15 mouse cellular contexts compared by ENCODE assay signal in genomic region chr6:21795410-21795809, GRCm38 (mm10). TPM values are rescaled to one million over a fixed set of nuclear protein-coding genes. Genes with fewer than 3 reads are reported as not detected.
DNase-seq lines count a peak whose midpoint lies in the region; ATAC-seq lines count a peak whose summit lies in the region.
"Had no signal": no experiment of that assay in that cellular context is flagged by ENCODE, and none has a peak within 500 bp of the region (broad histone marks: within the 10 kb centered on the region; RNA-seq: fewer than 3 reads in every experiment).

No protein-coding gene starts in this region.

- H3K4me3 ChIP-seq in forebrain, embryonic 11.5 days (ENCODE audit: low read depth, low read length): no peak overlapping the region
- no peak overlapping the region for H3K4me3 ChIP-seq in forebrain, embryonic 16.5 days (replicated peaks; ENCODE audit: low read length)
- no peak overlapping the region for H3K4me3 ChIP-seq in hindbrain, embryonic 11.5 days (ENCODE audit: low read depth, low read length)
- H3K4me3 ChIP-seq in hindbrain, embryonic 16.5 days (ENCODE audit: low read length): no peak overlapping the region
- no peak overlapping the region for H3K4me3 ChIP-seq in midbrain, embryonic 12.5 days
- H3K4me3 ChIP-seq in midbrain, embryonic 10.5 days: no peak overlapping the region
- H3K4me3 ChIP-seq in limb, embryonic 10.5 days: no peak overlapping the region
- H3K4me3 ChIP-seq: heart, embryonic 13.5 days; hindbrain, embryonic 10.5 days; limb, embryonic 15.5 days; liver, embryonic 13.5 days; megakaryocyte, embryonic 14.5 days had no signal

- DNase-seq in forebrain, embryonic 11.5 days (ENCODE audit: low spot score): no peak
- DNase-seq in hindbrain, embryonic 11.5 days (ENCODE audit: low spot score): no peak
- DNase-seq in midbrain, embryonic 10.5 days (ENCODE audit: low spot score): no peak
- no peak for DNase-seq in limb, embryonic 10.5 days (ENCODE audit: low spot score)
- no peak for DNase-seq in gastrocnemius, adult 18-20 months (ENCODE audit: low spot score)

- H3K4me1 ChIP-seq in forebrain, embryonic 11.5 days (replicated peaks; ENCODE audit: control insufficient read depth, insufficient read depth, low read length): no peaks in the 10 kb centered on the region
- H3K4me1 ChIP-seq in forebrain, embryonic 16.5 days (replicated peaks; ENCODE audit: control insufficient read depth, insufficient read depth, low read length): no peaks in the 10 kb centered on the region
- H3K4me1 ChIP-seq in hindbrain, embryonic 11.5 days (replicated peaks; ENCODE audit: control insufficient read depth, insufficient read depth, low read length): no peaks in the 10 kb centered on the region
- no peaks in the 10 kb centered on the region for H3K4me1 ChIP-seq in hindbrain, embryonic 16.5 days (ENCODE audit: control insufficient read depth, insufficient read depth, low read depth, low read length)
- H3K4me1 ChIP-seq in midbrain, embryonic 12.5 days: no peaks in the 10 kb centered on the region
- no peaks in the 10 kb centered on the region for H3K4me1 ChIP-seq in midbrain, embryonic 10.5 days
- no peaks in the 10 kb centered on the region for H3K4me1 ChIP-seq in limb, embryonic 10.5 days
- H3K4me1 ChIP-seq: hindbrain, embryonic 10.5 days; limb, embryonic 15.5 days; megakaryocyte, embryonic 14.5 days had no signal

- H3K9me3 ChIP-seq in forebrain, embryonic 11.5 days (ENCODE audit: control insufficient read depth, low read length): no peaks in the 10 kb centered on the region
- H3K9me3 ChIP-seq in forebrain, embryonic 16.5 days (ENCODE audit: control insufficient read depth, low read length): no peaks in the 10 kb centered on the region
- H3K9me3 ChIP-seq in hindbrain, embryonic 11.5 days (ENCODE audit: control insufficient read depth, low read length): no peaks in the 10 kb centered on the region
- H3K9me3 ChIP-seq in hindbrain, embryonic 16.5 days (ENCODE audit: control insufficient read depth, low read length): no peaks in the 10 kb centered on the region
- H3K9me3 ChIP-seq in midbrain, embryonic 12.5 days: no peaks in the 10 kb centered on the region
- H3K9me3 ChIP-seq in midbrain, embryonic 10.5 days (replicated peaks): no peaks in the 10 kb centered on the region
- no peaks in the 10 kb centered on the region for H3K9me3 ChIP-seq in limb, embryonic 10.5 days (replicated peaks)
- H3K9me3 ChIP-seq: G1E; heart, embryonic 13.5 days; hindbrain, embryonic 10.5 days; limb, embryonic 15.5 days; liver, embryonic 13.5 days; megakaryocyte, embryonic 14.5 days had no signal

- no peak overlapping the region for H3K9ac ChIP-seq in forebrain, embryonic 11.5 days (ENCODE audit: low read length)
- no peak overlapping the region for H3K9ac ChIP-seq in forebrain, embryonic 16.5 days (replicated peaks; ENCODE audit: low read depth, low read length)
- no peak overlapping the region for H3K9ac ChIP-seq in hindbrain, embryonic 11.5 days (ENCODE audit: low read depth, low read length)
- H3K9ac ChIP-seq in hindbrain, embryonic 16.5 days (ENCODE audit: low read depth, low read length): no peak overlapping the region
- H3K9ac ChIP-seq in midbrain, embryonic 12.5 days (replicated peaks): no peak overlapping the region
- H3K9ac ChIP-seq: heart, embryonic 13.5 days; limb, embryonic 15.5 days; liver, embryonic 13.5 days had no signal

- ATAC-seq in forebrain, embryonic 11.5 days (replicated peaks; ENCODE audit: low FRiP score): 0 out of 2 replicates have a peak, but pooled peaks have one; percentile 37
- ATAC-seq in forebrain, embryonic 16.5 days: no peak
- ATAC-seq in hindbrain, embryonic 11.5 days (ENCODE audit: low FRiP score): peak; percentile 58; the same call in 1 of the 2 replicates
- ATAC-seq in hindbrain, embryonic 16.5 days: no peak
- ATAC-seq in midbrain, embryonic 12.5 days (ENCODE audit: low FRiP score, low read depth): peak; percentile 54; the same call in 1 of the 2 replicates

- no peak overlapping the region for H3K27ac ChIP-seq in forebrain, embryonic 11.5 days (ENCODE audit: low read depth, low read length)
- H3K27ac ChIP-seq in forebrain, embryonic 16.5 days (ENCODE audit: low read length): no peak overlapping the region
- H3K27ac ChIP-seq in hindbrain, embryonic 11.5 days (ENCODE audit: low read depth, low read length): no peak overlapping the region
- no peak overlapping the region for H3K27ac ChIP-seq in hindbrain, embryonic 16.5 days (ENCODE audit: low read depth, low read length)
- no peak overlapping the region for H3K27ac ChIP-seq in midbrain, embryonic 12.5 days (replicated peaks)
- no peak overlapping the region for H3K27ac ChIP-seq in midbrain, embryonic 10.5 days (replicated peaks)
- 0 out of 2 replicates have a peak overlapping the region, but pooled peaks have one; percentile 40 for H3K27ac ChIP-seq in limb, embryonic 10.5 days
- H3K27ac ChIP-seq: heart, embryonic 13.5 days; hindbrain, embryonic 10.5 days; kidney, postnatal 0 days; limb, embryonic 15.5 days; liver, embryonic 13.5 days had no signal

- 88% methylated on average over 5 of the region's 5 CpGs for WGBS in forebrain, embryonic 11.5 days
- WGBS in forebrain, embryonic 16.5 days: 86% methylated on average over 5 of the region's 5 CpGs
- WGBS in hindbrain, embryonic 11.5 days: 82% methylated on average over 5 of the region's 5 CpGs
- WGBS in hindbrain, embryonic 16.5 days: 84% methylated on average over 5 of the region's 5 CpGs
- 84% methylated on average over 5 of the region's 5 CpGs for WGBS in midbrain, embryonic 12.5 days
- 91% methylated on average over 5 of the region's 5 CpGs for WGBS in midbrain, embryonic 10.5 days
- 83% methylated on average over 5 of the region's 5 CpGs for WGBS in limb, embryonic 10.5 days

- H3K4me2 ChIP-seq in forebrain, embryonic 11.5 days (ENCODE audit: low read depth, low read length, severe bottlenecking): no peak overlapping the region
- H3K4me2 ChIP-seq in forebrain, embryonic 16.5 days (ENCODE audit: low read length): no peak overlapping the region
- no peak overlapping the region for H3K4me2 ChIP-seq in hindbrain, embryonic 11.5 days (replicated peaks; ENCODE audit: low read depth, low read length)
- H3K4me2 ChIP-seq in hindbrain, embryonic 16.5 days (ENCODE audit: low read length): no peak overlapping the region
- no peak overlapping the region for H3K4me2 ChIP-seq in midbrain, embryonic 12.5 days (replicated peaks)
- H3K4me2 ChIP-seq: heart, embryonic 13.5 days; limb, embryonic 15.5 days; liver, embryonic 13.5 days had no signal

- H3K36me3 ChIP-seq in forebrain, embryonic 11.5 days (ENCODE audit: control insufficient read depth, insufficient read depth, low read length): no peaks in the 10 kb centered on the region
- H3K36me3 ChIP-seq in forebrain, embryonic 16.5 days (ENCODE audit: control insufficient read depth, insufficient read depth): no peaks in the 10 kb centered on the region
- no peaks in the 10 kb centered on the region for H3K36me3 ChIP-seq in hindbrain, embryonic 11.5 days (ENCODE audit: control insufficient read depth, insufficient read depth, low read length)
- H3K36me3 ChIP-seq in hindbrain, embryonic 16.5 days (ENCODE audit: control insufficient read depth, insufficient read depth, low read length): no peaks in the 10 kb centered on the region
- H3K36me3 ChIP-seq in midbrain, embryonic 12.5 days: peaks cover 4% of the 10 kb centered on the region; the same call in 1 of the 2 replicates
- peaks cover 33% of the 10 kb centered on the region for H3K36me3 ChIP-seq in midbrain, embryonic 10.5 days
- H3K36me3 ChIP-seq in limb, embryonic 10.5 days: peaks cover 35% of the 10 kb centered on the region
- H3K36me3 ChIP-seq: G1E; liver, embryonic 13.5 days had no signal

- no peaks in the 10 kb centered on the region for H3K27me3 ChIP-seq in forebrain, embryonic 11.5 days (ENCODE audit: control insufficient read depth, insufficient read depth, low read length)
- H3K27me3 ChIP-seq in forebrain, embryonic 16.5 days (replicated peaks; ENCODE audit: control insufficient read depth, insufficient read depth, low read length): no peaks in the 10 kb centered on the region
- H3K27me3 ChIP-seq in hindbrain, embryonic 11.5 days (ENCODE audit: control insufficient read depth, insufficient read depth, low read length): no peaks in the 10 kb centered on the region
- no peaks in the 10 kb centered on the region for H3K27me3 ChIP-seq in hindbrain, embryonic 16.5 days (replicated peaks; ENCODE audit: control insufficient read depth, insufficient read depth, low read length)
- no peaks in the 10 kb centered on the region for H3K27me3 ChIP-seq in midbrain, embryonic 12.5 days
- H3K27me3 ChIP-seq in midbrain, embryonic 10.5 days (ENCODE audit: low read depth, poor library complexity, severe bottlenecking): no peaks in the 10 kb centered on the region
- no peaks in the 10 kb centered on the region for H3K27me3 ChIP-seq in limb, embryonic 10.5 days (ENCODE audit: low read depth, poor library complexity, severe bottlenecking)
- H3K27me3 ChIP-seq: heart, embryonic 13.5 days; limb, embryonic 15.5 days; liver, embryonic 13.5 days; megakaryocyte, embryonic 14.5 days had no signal

RNA-seq across cellular contexts. Expression of gene Tspan12, which starts 56.9 kb away (rescaled TPM):
- 62.5 and 63.5 TPM in 2 replicates for polyA plus RNA-seq in forebrain, embryonic 11.5 days (2014; fragmentation: Nextera tagmentation; extraction: Ambion mirVana)
- 51.7 and 63.0 TPM in 2 replicates for polyA plus RNA-seq in forebrain, embryonic 16.5 days (2015; fragmentation: Nextera tagmentation; extraction: Ambion mirVana)
- polyA plus RNA-seq in hindbrain, embryonic 11.5 days (2014; fragmentation: Nextera tagmentation; extraction: Ambion mirVana): 64.0 and 70.5 TPM in 2 replicates
- 72.0 and 76.6 TPM in 2 replicates for polyA plus RNA-seq in hindbrain, embryonic 16.5 days (2015; fragmentation: Nextera tagmentation; extraction: Ambion mirVana)
- polyA plus RNA-seq in midbrain, embryonic 12.5 days (2016; fragmentation: Nextera tagmentation; extraction: Ambion mirVana): 45.2 and 46.2 TPM in 2 replicates
- polyA plus RNA-seq in midbrain, embryonic 10.5 days (2016; fragmentation: Nextera tagmentation; extraction: Ambion mirVana): 54.6 and 54.8 TPM in 2 replicates
- 35.1 and 41.4 TPM in 2 replicates for polyA plus RNA-seq in limb, embryonic 10.5 days (2016; fragmentation: Nextera tagmentation; extraction: Ambion mirVana)
- total RNA-seq in gastrocnemius, adult 18-20 months (2021): 10 to 100 TPM; 11.7 to 13.3 TPM

Comparison
In these comparisons a context has a peak if more than half of its experiments do, and no peak if none do; other contexts are left out.
1. ATAC-seq: peak in forebrain, embryonic 11.5 days (single experiment), hindbrain, embryonic 11.5 days (single experiment) and midbrain, embryonic 12.5 days (single experiment); none in forebrain, embryonic 16.5 days (single experiment) and hindbrain, embryonic 16.5 days (single experiment).